Comparison of ENCODE assay signal across 19 mouse cellular contexts in genomic region chr7:144545231-144545630, GRCm38 (mm10). TPM values are rescaled to one million over a fixed set of nuclear protein-coding genes. Genes with fewer than 3 reads are reported as not detected.
DNase-seq lines count a peak whose midpoint lies in the region; ATAC-seq and TF ChIP-seq lines count a peak whose summit lies in the region.
"Had no signal": no experiment of that assay in that cellular context is flagged by ENCODE, and none has a peak within 500 bp of the region (broad histone marks: within the 10 kb centered on the region; RNA-seq: fewer than 3 reads in every experiment).

No protein-coding gene starts in this region.

- no peaks in the 10 kb centered on the region for H3K9me3 ChIP-seq in heart, embryonic 14.5 days (ENCODE audit: control insufficient read depth, low read length)
- no peaks in the 10 kb centered on the region for H3K9me3 ChIP-seq in forebrain, embryonic 15.5 days
- H3K9me3 ChIP-seq: hindbrain, embryonic 10.5 days; liver, embryonic 12.5 days; midbrain, embryonic 12.5 days had no signal

- TF ChIP-seq CTCF in kidney, adult 2 months (conservative IDR thresholded peaks at IDR 0.05; ENCODE audit: insufficient read depth, insufficient read length, low read depth, low read length): no peak

- no peak for TF ChIP-seq POLR2A in kidney, adult 2 months (IDR thresholded peaks at IDR 0.05; ENCODE audit: low read depth, low read length)

- H3K27me3 ChIP-seq in kidney, adult 2 months (replicated peaks; ENCODE audit: control insufficient read depth, insufficient read depth, low read length): no peaks in the 10 kb centered on the region
- H3K27me3 ChIP-seq in heart, embryonic 14.5 days (ENCODE audit: control insufficient read depth, insufficient read depth, low read length): no peaks in the 10 kb centered on the region
- no peaks in the 10 kb centered on the region for H3K27me3 ChIP-seq in forebrain, embryonic 15.5 days
- H3K27me3 ChIP-seq: liver, embryonic 12.5 days; midbrain, embryonic 12.5 days had no signal

- H3K9ac ChIP-seq in heart, embryonic 14.5 days (ENCODE audit: low read length): peak overlapping the region; percentile 36; the same call in 1 of the 2 replicates
- no peak overlapping the region for H3K9ac ChIP-seq in forebrain, embryonic 15.5 days (replicated peaks)
- H3K9ac ChIP-seq: forebrain, postnatal 0 days; liver, embryonic 12.5 days; midbrain, embryonic 12.5 days had no signal

- 47% methylated on average over 3 of the region's 3 CpGs for WGBS in kidney, adult 2 months
- WGBS in heart, embryonic 14.5 days: 43% methylated on average over 3 of the region's 3 CpGs
- WGBS in forebrain, embryonic 15.5 days: 89% methylated on average over 3 of the region's 3 CpGs

- H3K36me3 ChIP-seq in kidney, adult 2 months (ENCODE audit: control insufficient read depth, insufficient read depth, low read length): no peaks in the 10 kb centered on the region; the same call in 1 of the 2 replicates
- H3K36me3 ChIP-seq in heart, embryonic 14.5 days (ENCODE audit: control insufficient read depth, insufficient read depth, low read length): peaks cover 29% of the 10 kb centered on the region
- H3K36me3 ChIP-seq in forebrain, embryonic 15.5 days: peaks cover 16% of the 10 kb centered on the region

- peak overlapping the region; percentile 27; the same call in 1 of the 2 replicates for H3K4me2 ChIP-seq in heart, embryonic 14.5 days (ENCODE audit: low read length)
- no peak overlapping the region for H3K4me2 ChIP-seq in forebrain, embryonic 15.5 days (replicated peaks)
- H3K4me2 ChIP-seq: liver, embryonic 12.5 days; midbrain, embryonic 12.5 days had no signal

- H3K4me1 ChIP-seq in kidney, adult 2 months (ENCODE audit: control insufficient read depth, insufficient read depth, low read length): peaks cover 9% of the 10 kb centered on the region; the same call in 1 of the 2 replicates
- H3K4me1 ChIP-seq in heart, embryonic 14.5 days (ENCODE audit: control insufficient read depth in 2 of 2, insufficient read depth in 2 of 2, low read length in 2 of 2): peaks cover 2 to 13% of the 10 kb centered on the region in 2 experiments; a peak in 2 of 4 replicates
- peaks cover 19% of the 10 kb centered on the region for H3K4me1 ChIP-seq in forebrain, embryonic 15.5 days

- peak; percentile 48 for DNase-seq in kidney, adult 2 months
- DNase-seq in kidney, postnatal 14 days: no peak
- peak; percentile 81 for DNase-seq in gastrocnemius, postnatal 25 days
- DNase-seq in kidney, postnatal 36 days: peak; percentile 43
- no peak for DNase-seq in adrenal gland, adult 18-20 months (ENCODE audit: low spot score in 2 of 2)
- DNase-seq: adrenal gland, adult 8-10 months; B cell, adult 2 months; cerebellum, adult 9-11 months; forebrain, postnatal 0 days; layer of hippocampus, postnatal 36 days; left cerebral cortex, postnatal 4 days; thymus, postnatal 25 days had no signal

- no peak overlapping the region; the same call in 1 of the 2 replicates for H3K27ac ChIP-seq in kidney, adult 2 months (ENCODE audit: insufficient read depth, low read depth, low read length)
- peak overlapping the region; percentile 85 for H3K27ac ChIP-seq in heart, embryonic 14.5 days (replicated peaks in 1 of 2; ENCODE audit: control insufficient read depth in 1 of 2, insufficient read depth in 1 of 2, low read depth in 2 of 2, low read length in 2 of 2)
- no peak overlapping the region for H3K27ac ChIP-seq in forebrain, embryonic 15.5 days (replicated peaks)
- H3K27ac ChIP-seq: hindbrain, embryonic 10.5 days; liver, embryonic 12.5 days; midbrain, embryonic 12.5 days had no signal

- ATAC-seq in heart, embryonic 14.5 days (ENCODE audit: insufficient number of reproducible peaks, insufficient read depth, low FRiP score, low read depth): peak; percentile 79
- no peak for ATAC-seq in forebrain, embryonic 15.5 days (replicated peaks)
- ATAC-seq: forebrain, postnatal 0 days; intestine, embryonic 16.5 days; liver, embryonic 12.5 days had no signal

- no peak overlapping the region for H3K4me3 ChIP-seq in kidney, adult 2 months (ENCODE audit: insufficient read depth, low read depth, low read length)
- H3K4me3 ChIP-seq in heart, embryonic 14.5 days (ENCODE audit: control insufficient read depth in 1 of 2, insufficient read depth in 1 of 2, low read depth in 1 of 2, low read length in 2 of 2): no peak overlapping the region
- no peak overlapping the region for H3K4me3 ChIP-seq in forebrain, embryonic 15.5 days
- H3K4me3 ChIP-seq: erythroblast, embryonic 14.5 days; hindbrain, embryonic 10.5 days; liver, embryonic 12.5 days; midbrain, embryonic 12.5 days had no signal

RNA-seq across cellular contexts. Expression of gene Ppfia1, which starts 8.3 kb away (rescaled TPM):
- 43.8 and 44.9 TPM in 2 replicates for polyA plus RNA-seq in kidney, adult 2 months (2012; rRNA removed)
- 10 to 100 TPM; 22.6 to 29.2 TPM for total RNA-seq in gastrocnemius, postnatal 25 days (2021)
- 25.0 and 28.8 TPM in 2 replicates for polyA plus RNA-seq in heart, embryonic 14.5 days (2014; fragmentation: Nextera tagmentation; extraction: Ambion mirVana)
- 30.9 and 31.0 TPM in 2 replicates for polyA plus RNA-seq in forebrain, embryonic 15.5 days (2015; fragmentation: Nextera tagmentation; extraction: Ambion mirVana)
- total RNA-seq in adrenal gland, adult 18-20 months (2021): 10 to 100 TPM; 40.6 to 56.2 TPM

RNA-seq across cellular contexts. Expression of gene Fadd, which starts 37.0 kb away (rescaled TPM):
- 15.2 and 16.0 TPM in 2 replicates for polyA plus RNA-seq in kidney, adult 2 months (2012; rRNA removed)
- total RNA-seq in gastrocnemius, postnatal 25 days (2021): 1 to 10 TPM; 1.9 to 2.5 TPM
- 12.7 and 13.3 TPM in 2 replicates for polyA plus RNA-seq in heart, embryonic 14.5 days (2014; fragmentation: Nextera tagmentation; extraction: Ambion mirVana)
- 5.4 and 5.7 TPM in 2 replicates for polyA plus RNA-seq in forebrain, embryonic 15.5 days (2015; fragmentation: Nextera tagmentation; extraction: Ambion mirVana)
- total RNA-seq in adrenal gland, adult 18-20 months (2021): 1 to 10 TPM; 7.8 to 8.5 TPM

Comparison
In these comparisons a context has a peak if more than half of its experiments do, and no peak if none do; other contexts are left out.
1. DNase-seq: peak in kidney, adult 2 months (single experiment), gastrocnemius, postnatal 25 days (single experiment) and kidney, postnatal 36 days (2 of 2); none in kidney, postnatal 14 days (single experiment) and adrenal gland, adult 18-20 months (0 of 2).
2. H3K27ac ChIP-seq: peak in heart, embryonic 14.5 days (2 of 2); none in kidney, adult 2 months (single experiment) and forebrain, embryonic 15.5 days (single experiment).